Mouse (Mus musculus) lung, embryonic 15.5 days (tissue): ENCODE results near the gene Mycbpap. TPM values are rescaled to one million over a fixed set of nuclear protein-coding genes. Genes with fewer than 3 reads are reported as not detected.

ENCODE experiments used
- ATAC-seq: fragments of 200-750 bp; cut with Nextera tagmentation; 2 replicates; pipeline ENCODE4 v1.8.0; 2017; ENCODE audit warnings: moderate number of reproducible peaks, borderline replicate concordance; ENCODE audit not compliant: low FRiP score, low TSS enrichment; ENCODE audit errors: extremely low read depth
- H3K27ac ChIP-seq: fragments of 300-500 bp; sonication (generic); 2 replicates; pipeline ENCODE4 v1.5.1; 2015; ENCODE audit warnings: moderate library complexity, mild to moderate bottlenecking, inconsistent platforms
- H3K27me3 ChIP-seq: fragments of 300-500 bp; sonication (generic); 2 replicates; pipeline ENCODE4 v1.6.1; 2015; ENCODE audit warnings: inconsistent platforms
- H3K36me3 ChIP-seq: fragments of 300-500 bp; sonication (generic); 2 replicates; pipeline ENCODE4 v1.6.1; 2015; ENCODE audit warnings: inconsistent platforms
- H3K4me1 ChIP-seq: fragments of 300-500 bp; sonication (generic); 2 replicates; pipeline ENCODE4 v1.6.1; 2015; ENCODE audit warnings: inconsistent platforms
- H3K4me2 ChIP-seq: fragments of 300-500 bp; sonication (generic); 2 replicates; pipeline ENCODE4 v1.6.1; 2015; ENCODE audit warnings: inconsistent platforms, mild to moderate bottlenecking, moderate library complexity
- H3K4me3 ChIP-seq: fragments of 300-500 bp; sonication (generic); 2 replicates; pipeline ENCODE4 v1.5.1; 2015; ENCODE audit warnings: mild to moderate bottlenecking, inconsistent platforms
- H3K9ac ChIP-seq: fragments of 300-500 bp; sonication (generic); 2 replicates; pipeline ENCODE4 v1.6.1; 2015; ENCODE audit warnings: inconsistent platforms
- H3K9me3 ChIP-seq: fragments of 300-500 bp; sonication (generic); 2 replicates; pipeline ENCODE4 v1.6.1; 2016; ENCODE audit warnings: inconsistent platforms
- WGBS: fragments of 180-500 bp; shearing (Covaris S2); methylation state at CpG from one replicate; pipeline ENCODE4 v1.1.7; 2015; 5-methylcytosine and 5-hydroxymethylcytosine counted together
- polyA plus RNA-seq: library from polyadenylated mRNA; unstranded; fragments of >200 nt; fragmentation: Nextera tagmentation; extraction: Ambion mirVana; gene quantifications from 2 replicates; pipeline ENCODE4 v1.2.1, GENCODE M21; 2015

The Mycbpap gene
- polyA plus RNA-seq, 1 experiment from 2014 or later = 5.4 TPM

DNA sequence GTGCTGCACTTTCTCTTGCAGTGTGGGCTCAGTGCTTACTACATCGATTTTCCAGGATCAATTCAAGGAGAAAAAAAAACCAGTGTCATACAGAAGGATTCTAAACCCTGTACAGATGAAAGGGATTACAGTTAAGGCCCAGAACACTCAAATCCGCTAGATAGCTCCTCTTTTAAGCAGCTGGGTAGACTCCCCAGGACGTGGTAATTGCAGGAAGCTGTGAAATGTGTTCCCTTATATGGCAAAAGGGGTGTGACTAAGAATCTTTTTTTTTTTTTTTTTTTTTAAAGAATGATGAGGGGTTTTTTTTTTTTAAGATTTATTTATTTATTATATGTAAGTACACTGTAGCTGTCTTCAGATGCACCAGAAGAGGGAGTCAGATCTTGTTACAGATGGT is 7.3 kb upstream of the Mycbpap start:
- H3K27ac ChIP-seq = no peak overlapping the region
- H3K4me2 ChIP-seq = no peak overlapping the region
- H3K36me3 ChIP-seq = no peaks in the 10 kb centered on the region
- H3K9ac ChIP-seq = no peak overlapping the region
- no peaks in the 10 kb centered on the region for H3K4me1 ChIP-seq
- WGBS = 41% methylated on average over 3 of the region's 3 CpGs
- H3K9me3 ChIP-seq = no peaks in the 10 kb centered on the region
- no peak for ATAC-seq
- no peak overlapping the region for H3K4me3 ChIP-seq
- H3K27me3 ChIP-seq = no peaks in the 10 kb centered on the region

DNA sequence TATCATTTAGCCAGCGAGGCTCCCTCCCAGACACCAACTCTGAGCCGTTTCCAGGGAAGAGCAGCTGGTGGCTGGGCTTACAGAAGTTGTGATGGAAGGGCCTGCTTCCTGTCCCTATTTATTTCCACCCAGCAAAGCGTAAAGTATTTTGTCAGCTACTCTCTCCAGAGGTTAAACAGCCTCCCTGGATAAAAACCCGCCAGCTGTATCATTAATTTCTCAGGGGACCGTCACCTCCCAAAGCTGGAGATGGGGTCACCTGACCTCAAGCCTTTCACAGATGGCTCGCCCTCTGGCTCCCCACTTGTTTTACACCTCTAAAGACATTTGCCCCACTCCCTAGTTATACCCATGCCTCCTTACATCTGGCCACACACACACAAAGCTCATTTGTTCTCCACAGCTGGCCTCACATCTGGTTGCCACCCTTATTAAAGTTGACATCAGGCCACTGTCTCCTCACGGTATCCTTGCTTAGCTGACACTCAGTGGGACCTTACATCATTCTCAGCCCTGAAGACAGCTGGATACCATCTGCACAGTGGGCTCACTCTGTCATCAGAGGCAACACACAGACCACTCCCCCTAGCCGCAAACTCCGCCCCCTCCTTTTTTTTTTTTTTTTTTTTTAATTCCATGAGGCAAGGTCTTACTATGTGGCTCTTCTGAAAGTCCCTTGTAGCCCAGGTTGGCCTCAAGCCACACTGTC is 4.8 kb upstream of the Mycbpap start:
- Histone ChIP-seq H3K27me3 (no peaks in the 10 kb centered on the region), H3K4me1 (0 out of 2 replicates have a peak, but pooled peaks cover 10% of the 10 kb centered on the region), H3K4me2 (no peak overlapping the region), H3K27ac (no peak overlapping the region), H3K9ac (no peak overlapping the region), H3K36me3 (no peaks in the 10 kb centered on the region), H3K9me3 (no peaks in the 10 kb centered on the region), H3K4me3 (no peak overlapping the region)
- peak; percentile 62; the same call in 1 of the 2 replicates for ATAC-seq
- WGBS = 39% methylated on average over 9 of the region's 9 CpGs

DNA sequence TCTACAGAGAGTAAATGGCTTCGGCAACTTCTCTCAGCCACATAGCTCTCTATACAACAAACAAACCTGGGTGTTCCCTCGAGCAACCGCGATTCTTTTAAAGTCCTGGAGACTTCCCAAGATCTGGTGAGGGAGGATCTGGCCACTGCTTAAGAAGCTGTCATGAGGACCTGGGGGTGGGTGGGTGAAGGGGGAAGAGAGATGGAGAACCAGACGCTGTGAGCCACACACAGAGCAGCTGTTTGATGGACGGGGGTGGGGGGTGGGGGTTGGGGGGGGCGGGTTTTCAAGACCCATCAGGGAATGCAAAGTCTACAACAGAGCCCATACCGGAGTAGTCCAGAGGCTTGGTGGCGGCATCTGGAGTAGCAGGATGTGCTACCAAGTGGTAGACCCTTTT is 8.1 kb downstream of the Mycbpap start:
- H3K4me3 ChIP-seq = no peak overlapping the region
- H3K36me3 ChIP-seq = no peaks in the 10 kb centered on the region
- H3K4me2 ChIP-seq = no peak overlapping the region
- H3K27me3 ChIP-seq = no peaks in the 10 kb centered on the region
- H3K9me3 ChIP-seq = no peaks in the 10 kb centered on the region
- H3K27ac ChIP-seq = no peak overlapping the region
- H3K4me1 ChIP-seq = 0 out of 2 replicates have a peak, but pooled peaks cover 8% of the 10 kb centered on the region
- WGBS = 19% methylated on average over 9 of the region's 9 CpGs
- H3K9ac ChIP-seq = no peak overlapping the region
- ATAC-seq = peak; percentile 52; the same call in 1 of the 2 replicates

DNA sequence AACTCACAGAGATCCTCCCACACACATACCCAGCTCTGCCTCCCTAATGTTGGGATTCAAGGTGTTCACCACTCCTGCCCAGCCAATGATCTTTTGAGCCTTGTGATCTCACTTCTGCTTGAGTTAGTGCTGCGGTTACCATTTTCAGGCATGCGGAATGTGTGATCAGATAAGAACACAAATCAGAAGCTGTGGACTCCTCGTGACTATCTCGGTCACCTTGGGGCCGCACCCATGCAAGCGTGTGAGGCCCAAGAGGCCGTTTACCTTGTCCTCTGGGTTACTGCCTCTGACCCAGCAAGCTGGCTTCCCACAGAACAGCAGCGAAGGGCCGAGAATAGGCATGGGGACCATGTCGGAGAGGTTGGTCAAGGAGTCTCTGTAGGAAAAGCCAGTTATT is 12.6 kb downstream of the Mycbpap start:
- 55% methylated on average over 10 of the region's 10 CpGs for WGBS
- Histone ChIP-seq H3K27ac (no peak overlapping the region), H3K27me3 (no peaks in the 10 kb centered on the region), H3K36me3 (no peaks in the 10 kb centered on the region), H3K4me2 (no peak overlapping the region), H3K4me3 (no peak overlapping the region), H3K9ac (no peak overlapping the region), H3K9me3 (no peaks in the 10 kb centered on the region), H3K4me1 (0 out of 2 replicates have a peak, but pooled peaks cover 2% of the 10 kb centered on the region)
- ATAC-seq = no peak

DNA sequence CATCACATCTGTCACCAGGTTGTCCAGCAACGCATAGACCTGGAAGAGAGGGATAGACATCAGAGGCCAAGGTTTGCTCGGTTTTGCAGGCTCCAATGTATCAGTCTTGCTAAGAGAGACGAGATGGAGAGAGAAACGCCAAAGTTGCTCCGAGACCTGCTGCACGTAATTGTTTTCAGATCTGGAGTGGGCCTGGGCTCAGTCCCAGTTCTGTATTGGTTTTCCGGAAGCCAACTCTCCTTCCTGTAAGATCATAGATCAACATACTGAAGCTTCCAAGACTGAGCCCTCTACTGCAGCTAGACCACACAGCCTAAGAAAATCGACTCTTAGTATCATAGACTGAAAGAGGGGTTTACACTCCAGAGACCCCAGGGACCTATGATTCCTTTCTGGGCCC is 20.1 kb downstream of the Mycbpap start:
- Histone ChIP-seq H3K9me3 (no peaks in the 10 kb centered on the region), H3K9ac (no peak overlapping the region), H3K4me2 (no peak overlapping the region), H3K4me3 (no peak overlapping the region), H3K27ac (no peak overlapping the region), H3K27me3 (no peaks in the 10 kb centered on the region; the same call in 1 of the 2 replicates), H3K4me1 (peaks cover 31% of the 10 kb centered on the region), H3K36me3 (no peaks in the 10 kb centered on the region)
- WGBS = 73% methylated on average over 8 of the region's 8 CpGs
- no peak for ATAC-seq

DNA sequence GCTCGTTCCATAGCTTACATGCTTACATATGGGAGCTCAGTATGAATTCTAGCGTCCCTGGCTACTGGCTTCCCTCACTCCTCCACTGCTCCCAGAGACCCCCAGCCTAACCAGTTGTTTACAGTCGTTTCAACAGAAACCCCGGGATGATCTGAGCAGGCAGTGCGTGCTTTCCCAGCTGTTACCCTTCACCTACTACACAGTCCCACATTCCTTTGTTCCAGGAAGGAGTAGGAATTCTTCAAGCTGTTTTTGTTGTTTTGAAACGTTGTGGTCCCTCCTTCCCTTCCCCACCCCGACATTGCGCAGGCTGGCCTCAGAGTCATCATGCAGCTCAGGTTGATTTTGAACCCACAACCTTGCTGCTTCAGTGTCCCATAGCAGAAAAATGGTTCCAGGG is 21.2 kb downstream of the Mycbpap start:
- H3K4me1 ChIP-seq = peaks cover 31% of the 10 kb centered on the region
- peak overlapping the region; percentile 58 for H3K4me2 ChIP-seq
- no peaks in the 10 kb centered on the region; the same call in 1 of the 2 replicates for H3K27me3 ChIP-seq
- WGBS = 17% methylated on average over 8 of the region's 8 CpGs
- ATAC-seq = no peak
- no peak overlapping the region for H3K9ac ChIP-seq
- H3K9me3 ChIP-seq = no peaks in the 10 kb centered on the region
- H3K36me3 ChIP-seq = no peaks in the 10 kb centered on the region
- H3K27ac ChIP-seq = peak overlapping the region; percentile 96
- peak overlapping the region; percentile 42 for H3K4me3 ChIP-seq

DNA sequence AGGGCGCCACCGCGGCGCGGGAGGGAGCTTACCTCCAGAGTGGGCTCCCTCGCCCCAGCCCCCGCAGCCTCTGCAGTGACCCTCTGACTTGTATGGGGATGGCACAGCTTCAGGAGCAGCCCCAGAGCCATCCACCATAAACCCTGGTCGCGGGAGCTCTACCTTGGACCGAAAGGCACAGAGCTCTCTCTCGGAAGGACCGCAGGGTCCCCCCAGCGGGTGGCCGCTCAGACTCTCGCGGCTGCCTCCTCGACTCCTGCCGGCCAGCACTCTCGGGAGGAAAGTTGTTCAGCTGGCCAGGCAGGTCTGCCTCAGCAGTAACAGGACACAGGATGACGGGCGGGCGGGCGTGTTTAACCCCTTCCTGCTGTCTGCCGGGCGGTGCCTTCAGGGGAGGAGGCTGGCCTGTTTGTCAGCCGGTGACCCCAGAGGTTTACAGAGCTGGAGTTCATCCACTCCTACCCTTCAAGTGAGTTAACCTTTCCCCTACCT is 21.8 kb downstream of the Mycbpap start, which contains the start of gene Epn3:
Gene Epn3 (minus strand): TSS at position 314 of the 492 bp plus-strand sequence.
- Histone ChIP-seq H3K36me3 (no peaks in the 10 kb centered on the region), H3K9me3 (no peaks in the 10 kb centered on the region), H3K4me2 (peak within 1 kb of the TSS; percentile 58), H3K27ac (peak within 1 kb of the TSS; percentile 96), H3K27me3 (no peaks in the 10 kb centered on the region; the same call in 1 of the 2 replicates), H3K4me1 (peaks cover 36% of the 10 kb centered on the region), H3K4me3 (peak within 1 kb of the TSS; percentile 42), H3K9ac (peak within 1 kb of the TSS; percentile 56)
- under 1% methylated on average over 25 of the region's 26 CpGs for WGBS
- peak; percentile 64 for ATAC-seq

DNA sequence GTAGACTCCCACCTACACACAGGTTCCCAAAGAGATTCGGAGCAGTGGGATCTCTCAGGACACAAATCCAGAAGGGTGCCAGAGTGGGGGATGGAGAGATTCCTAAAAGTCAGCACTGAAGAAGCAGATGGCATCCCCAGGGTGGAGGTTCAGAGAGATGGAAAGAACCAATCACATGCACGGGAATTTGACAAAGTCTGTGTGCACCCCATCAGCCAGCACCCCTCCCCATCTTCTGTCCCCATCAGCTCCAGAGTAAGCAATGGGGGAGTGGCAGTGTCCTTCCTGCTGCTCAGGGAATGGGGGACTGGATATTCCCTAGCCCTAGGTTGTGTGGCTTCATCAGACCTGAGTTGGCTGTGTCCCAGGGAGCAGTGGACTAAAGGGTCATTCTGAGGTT is 22.5 kb downstream of the Mycbpap start:
- no peaks in the 10 kb centered on the region; the same call in 1 of the 2 replicates for H3K27me3 ChIP-seq
- WGBS = 7% methylated on average over 2 of the region's 2 CpGs
- H3K4me2 ChIP-seq = peak overlapping the region; percentile 58
- no peaks in the 10 kb centered on the region for H3K9me3 ChIP-seq
- peak overlapping the region; percentile 56 for H3K9ac ChIP-seq
- H3K4me1 ChIP-seq = peaks cover 42% of the 10 kb centered on the region
- H3K36me3 ChIP-seq = no peaks in the 10 kb centered on the region
- no peak for ATAC-seq
- peak overlapping the region; percentile 96 for H3K27ac ChIP-seq
- H3K4me3 ChIP-seq = peak overlapping the region; percentile 42

DNA sequence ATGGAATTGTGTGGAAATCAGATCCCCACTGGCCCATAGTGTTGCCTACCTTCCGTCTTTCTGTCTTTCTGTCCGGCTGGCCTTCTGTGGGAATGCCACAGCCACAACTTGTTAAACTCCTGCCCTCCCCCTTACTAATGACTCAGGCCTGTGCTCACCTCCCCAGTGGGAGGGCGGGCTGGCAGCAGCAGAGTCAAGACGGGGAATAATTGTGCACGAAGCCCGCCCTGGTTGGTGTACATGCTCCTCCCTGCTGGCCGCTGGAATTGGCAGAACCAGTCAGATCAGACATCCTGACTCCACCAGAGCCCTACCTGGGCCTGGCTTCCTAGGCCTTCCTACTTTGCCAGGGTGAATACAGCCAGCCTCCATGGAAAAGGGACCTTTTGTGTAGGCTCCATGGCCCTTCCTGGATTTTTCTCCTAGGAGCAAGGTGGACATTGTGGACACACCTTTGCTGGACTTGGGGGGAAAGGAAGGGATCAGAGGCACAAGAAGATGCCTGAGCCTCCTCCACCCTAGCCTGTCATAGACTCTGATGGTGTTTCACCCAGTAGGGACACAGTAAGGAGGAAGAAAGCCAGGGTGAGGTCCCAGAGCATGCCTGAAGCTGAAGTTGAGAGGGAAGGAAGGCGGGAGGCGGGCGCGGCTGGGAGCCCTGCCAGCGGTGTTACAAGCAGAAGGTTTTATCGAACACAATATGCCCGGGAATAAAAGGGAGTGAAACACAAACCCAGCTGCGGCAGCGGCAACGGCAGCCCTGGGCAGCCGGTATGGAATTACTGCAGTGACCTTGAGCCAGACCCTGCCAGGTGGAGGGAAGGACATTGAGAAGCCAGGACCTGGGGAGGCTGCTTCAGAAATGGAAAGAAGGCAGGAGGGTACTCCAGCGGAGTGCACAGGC is 23.2 kb downstream of the Mycbpap start:
- no peaks in the 10 kb centered on the region for H3K36me3 ChIP-seq
- peak; percentile 31; the same call in 1 of the 2 replicates for ATAC-seq
- H3K27ac ChIP-seq = peak overlapping the region; percentile 96
- H3K4me3 ChIP-seq = peak overlapping the region; percentile 42
- H3K4me1 ChIP-seq = peaks cover 47% of the 10 kb centered on the region
- WGBS = 19% methylated on average over 19 of the region's 19 CpGs
- no peaks in the 10 kb centered on the region; the same call in 1 of the 2 replicates for H3K27me3 ChIP-seq
- no peaks in the 10 kb centered on the region for H3K9me3 ChIP-seq
- H3K4me2 ChIP-seq = peak overlapping the region; percentile 58
- H3K9ac ChIP-seq = peak overlapping the region; percentile 56

DNA sequence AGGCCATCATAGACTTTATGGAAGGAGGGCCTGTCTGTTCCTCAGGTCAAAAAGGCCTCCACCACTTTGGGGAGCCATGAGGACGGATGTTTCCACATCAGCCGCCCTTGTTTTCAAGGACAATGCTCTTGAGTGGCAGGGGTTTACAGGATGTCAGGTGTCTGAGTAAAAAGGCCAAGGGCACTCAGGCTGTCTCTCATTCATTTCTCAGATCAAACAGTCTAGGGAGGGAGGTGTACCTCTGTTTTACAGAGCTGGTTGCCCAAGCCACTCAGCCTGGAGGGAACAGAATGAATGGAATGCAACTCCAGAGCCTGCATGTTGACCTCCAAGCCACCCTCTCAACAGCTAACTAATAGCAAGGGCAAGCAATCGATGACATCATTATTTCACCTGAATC is 26.1 kb downstream of the Mycbpap start:
- H3K4me1 ChIP-seq = peaks cover 61% of the 10 kb centered on the region
- no peak overlapping the region for H3K4me2 ChIP-seq
- no peaks in the 10 kb centered on the region for H3K36me3 ChIP-seq
- no peak overlapping the region for H3K9ac ChIP-seq
- WGBS = 58% methylated on average over 3 of the region's 3 CpGs
- H3K27ac ChIP-seq = peak overlapping the region; percentile 77
- H3K27me3 ChIP-seq = peaks cover 21% of the 10 kb centered on the region; the same call in 1 of the 2 replicates
- no peaks in the 10 kb centered on the region for H3K9me3 ChIP-seq
- ATAC-seq = no peak; the same call in 1 of the 2 replicates
- no peak overlapping the region for H3K4me3 ChIP-seq

DNA sequence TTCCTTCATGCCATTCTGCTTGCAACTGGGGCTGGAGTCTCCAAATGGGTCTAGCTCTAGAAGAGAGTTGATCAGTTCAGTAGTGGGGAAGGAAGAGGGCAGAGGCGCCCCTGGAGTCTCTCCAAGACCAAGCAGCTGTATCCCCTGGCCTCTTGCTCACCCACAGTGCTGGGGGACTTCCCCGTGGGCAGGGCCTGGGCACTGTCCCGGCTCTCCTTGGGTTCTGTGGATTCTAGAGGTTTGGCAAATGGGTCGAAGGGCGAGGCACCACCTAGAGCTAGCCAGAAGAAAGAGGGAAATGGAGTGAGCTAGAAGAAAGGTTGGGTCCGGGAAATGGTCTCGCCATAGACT is 29.8 kb downstream of the Mycbpap start:
- 65% methylated on average over 7 of the region's 7 CpGs for WGBS
- H3K9me3 ChIP-seq = no peaks in the 10 kb centered on the region
- H3K4me2 ChIP-seq = peak overlapping the region; percentile 71
- H3K9ac ChIP-seq = no peak overlapping the region
- no peak overlapping the region for H3K27ac ChIP-seq
- peaks cover 21% of the 10 kb centered on the region; the same call in 1 of the 2 replicates for H3K27me3 ChIP-seq
- H3K36me3 ChIP-seq = no peaks in the 10 kb centered on the region
- peaks cover 36% of the 10 kb centered on the region for H3K4me1 ChIP-seq
- ATAC-seq = no peak
- peak overlapping the region; percentile 41; the same call in 1 of the 2 replicates for H3K4me3 ChIP-seq
